Mouse (Mus musculus) heart, postnatal 36 days (tissue): ENCODE results near the gene Megf11. TPM values are rescaled to one million over a fixed set of nuclear protein-coding genes. Genes with fewer than 3 reads are reported as not detected.
A peak's percentile ranks its signal among the peaks of the same experiment; 100 is the strongest.
"Not testable (repeated sequence)": the region's sequence is repeated elsewhere in the genome, so short reads cannot be mapped to it uniquely, and the experiment has no call there.

Source experiments
- DNase-seq, 2 experiments: peaks; one replicate each; pipeline ENCODE4 v3.0.0; 2021 to 2022
- intact Hi-C: fragments of 180-260 bp; cut with DNase I; formaldehyde crosslinking; loops from one replicate; pipeline ENCODE4 v1.15.1; 2025
- total RNA-seq, 2 experiments: library from RNA; stranded (reverse); gene quantifications; 2 replicates each; pipeline ENCODE4 v1.2.3; 2021

Gene Megf11
- total RNA-seq, 2 experiments from 2014 or later, result 1.6 to 4.6 TPM

GRCm38 (mm10) chr9:64461568-64462308 is 76.3 kb downstream of the Megf11 start:
- intact Hi-C loops, result no loop called here
- DNase-seq, result no peak

- no peak for DNase-seq
- intact Hi-C loops, result no loop called here
These were observed 77.4 kb downstream of the Megf11 start for GRCm38 (mm10) chr9:64462870-64463269.

GRCm38 (mm10) chr9:64466090-64466489 is 80.7 kb downstream of the Megf11 start:
- DNase-seq, result no peak
- intact Hi-C loops, result no loop called here

- intact Hi-C loops, result no loop called here
These were observed 81.1 kb downstream of the Megf11 start for GRCm38 (mm10) chr9:64466564-64466963.

GRCm38 (mm10) chr9:64470806-64471205 is 85.4 kb downstream of the Megf11 start:
- intact Hi-C loops, result no loop called here
- no peak for DNase-seq

More at GRCm38 (mm10) chr9:64466564-64466963, 81.1 kb downstream of the Megf11 start:
- DNase-seq, result no peak

- intact Hi-C loops, result no loop called here
These were observed 85.9 kb downstream of the Megf11 start for GRCm38 (mm10) chr9:64471336-64471735.

GRCm38 (mm10) chr9:64472165-64472564 is 86.7 kb downstream of the Megf11 start:
- no peak for DNase-seq
- intact Hi-C loops, result no loop called here

More at GRCm38 (mm10) chr9:64471336-64471735, 85.9 kb downstream of the Megf11 start:
- no peak for DNase-seq

GRCm38 (mm10) chr9:64472743-64473142 is 87.3 kb downstream of the Megf11 start:
- no peak for DNase-seq
- intact Hi-C loops, result no loop called here

GRCm38 (mm10) chr9:64473170-64473569 is 87.7 kb downstream of the Megf11 start:
- intact Hi-C loops, result no loop called here
- DNase-seq, result no peak

- intact Hi-C loops, result no loop called here
These were observed 88.3 kb downstream of the Megf11 start for GRCm38 (mm10) chr9:64473695-64474094.

GRCm38 (mm10) chr9:64474142-64474541 is 88.7 kb downstream of the Megf11 start:
- DNase-seq, result no peak
- intact Hi-C loops, result no loop called here

More at GRCm38 (mm10) chr9:64473695-64474094, 88.3 kb downstream of the Megf11 start:
- no peak for DNase-seq

GRCm38 (mm10) chr9:64475942-64476341 is 90.5 kb downstream of the Megf11 start:
- no peak for DNase-seq
- intact Hi-C loops, result no loop called here

- intact Hi-C loops, DNase-seq: not testable (repeated sequence)
These were observed 92.0 kb downstream of the Megf11 start for GRCm38 (mm10) chr9:64477397-64477796.

GRCm38 (mm10) chr9:64482126-64482525 is 96.7 kb downstream of the Megf11 start:
- intact Hi-C loops, result no loop called here
- DNase-seq, result no peak

- no peak for DNase-seq
- intact Hi-C loops, result no loop called here
These were observed 102.0 kb downstream of the Megf11 start for GRCm38 (mm10) chr9:64487377-64487776.

GRCm38 (mm10) chr9:64494647-64495046 is 109.2 kb downstream of the Megf11 start:
- intact Hi-C loops, result no loop called here
- DNase-seq, result no peak

GRCm38 (mm10) chr9:64498929-64499328 is 113.5 kb downstream of the Megf11 start:
- intact Hi-C loops, result no loop called here
- DNase-seq, result peak; percentile 21 to 23

GRCm38 (mm10) chr9:64501211-64501610 is 115.8 kb downstream of the Megf11 start:
- intact Hi-C loops, result no loop called here
- no peak for DNase-seq

GRCm38 (mm10) chr9:64503996-64504395 is 118.6 kb downstream of the Megf11 start:
- intact Hi-C loops, result no loop called here
- no peak for DNase-seq

- DNase-seq, result no peak
- intact Hi-C loops, result no loop called here
These were observed 119.0 kb downstream of the Megf11 start for GRCm38 (mm10) chr9:64504456-64504855.

GRCm38 (mm10) chr9:64504921-64505320 is 119.5 kb downstream of the Megf11 start:
- DNase-seq, result no peak
- intact Hi-C loops, result no loop called here

- no peak for DNase-seq
- intact Hi-C loops, result no loop called here
These were observed 121.2 kb downstream of the Megf11 start for GRCm38 (mm10) chr9:64506440-64507206.
